Mouse (Mus musculus) forebrain, embryonic 14.5 days (tissue): Measurements from ENCODE around the gene Sntn. TPM values are rescaled to one million over a fixed set of nuclear protein-coding genes. Genes with fewer than 3 reads are reported as not detected.

Source experiments
- ATAC-seq: fragments of 200-750 bp; cut with Nextera tagmentation; 2 replicates; pipeline ENCODE4 v1.8.0; 2017; ENCODE audit warnings: mild to moderate bottlenecking, moderate library complexity
- DNase-seq: peaks from one replicate; pipeline ENCODE4 v3.0.0-alpha.2; 2015; ENCODE audit warnings: low spot score
- H3K27ac ChIP-seq: fragments of 300-500 bp; sonication (generic); 2 replicates; pipeline ENCODE4 v1.5.1; 2014; ENCODE audit warnings: low read depth, mild to moderate bottlenecking, control low read depth, low read length, moderate library complexity
- H3K27me3 ChIP-seq: fragments of 300-500 bp; sonication (generic); replicated peaks from 2 replicates; pipeline ENCODE4 v1.6.1; 2014; ENCODE audit warnings: low read length, control low read depth, mixed read lengths; ENCODE audit not compliant: control insufficient read depth, insufficient read depth
- H3K36me3 ChIP-seq: fragments of 300-500 bp; sonication (generic); 2 replicates; pipeline ENCODE4 v1.6.1; 2014; ENCODE audit warnings: low read length, control low read depth; ENCODE audit not compliant: control insufficient read depth, insufficient read depth
- H3K4me1 ChIP-seq: fragments of 300-500 bp; sonication (generic); 2 replicates; pipeline ENCODE4 v1.6.1; 2014; ENCODE audit warnings: antibody characterized with exemption, low read length, control low read depth; ENCODE audit not compliant: control insufficient read depth, insufficient read depth
- H3K4me2 ChIP-seq: fragments of 300-500 bp; sonication (generic); 2 replicates; pipeline ENCODE4 v1.6.1; 2014; ENCODE audit warnings: mild to moderate bottlenecking, control low read depth, low read length
- H3K4me3 ChIP-seq: fragments of 300-500 bp; sonication (generic); 2 replicates; pipeline ENCODE4 v1.5.1; 2014; ENCODE audit warnings: low read depth, low read length, control low read depth
- H3K9ac ChIP-seq: fragments of 300-500 bp; sonication (generic); 2 replicates; pipeline ENCODE4 v1.6.1; 2014; ENCODE audit warnings: mild to moderate bottlenecking, low read length, control low read depth, moderate library complexity
- H3K9me3 ChIP-seq: fragments of 300-500 bp; sonication (generic); replicated peaks from 2 replicates; pipeline ENCODE4 v1.6.1; 2016; ENCODE audit warnings: low read length, control low read depth, mixed read lengths; ENCODE audit not compliant: control insufficient read depth
- WGBS: fragments of 180-500 bp; shearing (Covaris S2); extraction: QIAGEN DNeasy Blood & Tissue Kit; methylation state at CpG from one replicate; pipeline ENCODE4 v1.1.7; 2014; 5-methylcytosine and 5-hydroxymethylcytosine counted together
- polyA plus RNA-seq: library from polyadenylated mRNA; unstranded; fragments of >200 nt; fragmentation: Nextera tagmentation; extraction: Ambion mirVana; gene quantifications from 2 replicates; pipeline ENCODE4 v1.2.1, GENCODE M21; 2014

The Sntn gene
- polyA plus RNA-seq = not detected in 2 replicates

- Histone ChIP-seq H3K27ac (no peak within 1 kb of the TSS), H3K4me3 (no peak within 1 kb of the TSS), H3K4me2 (no peak within 1 kb of the TSS), H3K9ac (no peak within 1 kb of the TSS), H3K36me3 (no peaks in the 10 kb centered on the region), H3K9me3 (no peaks in the 10 kb centered on the region), H3K4me1 (no peaks in the 10 kb centered on the region), H3K27me3 (no peaks in the 10 kb centered on the region)
- ATAC-seq (no peak), DNase-seq (no peak)
- WGBS = 85% methylated on average over 2 of the region's 2 CpGs
These were observed at the start of gene Sntn for GRCm38 (mm10) chr14:13670576-13670975. Sntn (plus strand) TSS chr14:13670876.

GRCm38 (mm10) chr14:13649865-13650264 lies 20.8 kb upstream of the Sntn start:
- H3K4me3 ChIP-seq = no peak overlapping the region
- no peaks in the 10 kb centered on the region for H3K27me3 ChIP-seq
- no peaks in the 10 kb centered on the region for H3K36me3 ChIP-seq
- WGBS = 69% methylated on average over 1 of the region's 1 CpGs
- ATAC-seq = peak; percentile 59; the same call in 1 of the 2 replicates
- no peak overlapping the region for H3K4me2 ChIP-seq
- H3K9ac ChIP-seq = no peak overlapping the region
- no peaks in the 10 kb centered on the region for H3K9me3 ChIP-seq
- peak; percentile 74 for DNase-seq
- no peak overlapping the region for H3K27ac ChIP-seq
- peaks cover 10% of the 10 kb centered on the region for H3K4me1 ChIP-seq

DNA sequence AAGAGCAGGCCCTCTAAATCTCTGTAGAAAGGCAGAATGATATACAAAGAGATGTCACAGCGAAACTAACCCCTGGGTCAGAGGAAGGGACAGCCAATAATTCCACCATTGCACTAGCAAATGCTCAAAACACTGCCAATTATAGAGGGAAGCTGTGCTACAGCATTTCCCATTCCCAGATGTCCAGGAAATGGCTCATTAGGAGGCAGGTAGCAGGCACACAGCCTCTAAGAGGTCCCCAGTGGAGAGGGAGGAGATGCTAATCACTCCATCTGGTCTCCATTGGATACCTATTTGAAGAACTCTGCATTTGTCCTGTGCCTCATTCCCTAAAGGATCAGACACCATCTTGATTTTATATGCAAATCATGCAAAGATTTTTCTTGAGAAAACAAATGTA lies 19.6 kb upstream of the Sntn start:
- Histone ChIP-seq H3K27me3 (no peaks in the 10 kb centered on the region), H3K9ac (no peak overlapping the region), H3K4me1 (peaks cover 10% of the 10 kb centered on the region), H3K9me3 (no peaks in the 10 kb centered on the region), H3K36me3 (no peaks in the 10 kb centered on the region), H3K4me3 (no peak overlapping the region), H3K4me2 (no peak overlapping the region), H3K27ac (0 out of 2 replicates have a peak overlapping the region, but pooled peaks have one; percentile 48)
- 77% methylated on average over 1 of the region's 1 CpGs for WGBS
- DNase-seq (peak; percentile 58), ATAC-seq (peak; percentile 43)

- DNase-seq = peak; percentile 95
- WGBS = 5% methylated on average over 2 of the region's 2 CpGs
- Histone ChIP-seq H3K36me3 (no peaks in the 10 kb centered on the region), H3K27ac (peak overlapping the region; percentile 35; the same call in 1 of the 2 replicates), H3K4me2 (no peak overlapping the region), H3K4me3 (no peak overlapping the region), H3K9me3 (no peaks in the 10 kb centered on the region), H3K27me3 (no peaks in the 10 kb centered on the region), H3K9ac (no peak overlapping the region), H3K4me1 (peaks cover 10% of the 10 kb centered on the region)
- ATAC-seq = peak; percentile 95
These were observed 19.0 kb upstream of the Sntn start for GRCm38 (mm10) chr14:13651541-13652298.

GRCm38 (mm10) chr14:13686716-13687115 lies 16.0 kb downstream of the Sntn start:
- H3K9ac ChIP-seq = no peak overlapping the region
- no peak for DNase-seq
- H3K9me3 ChIP-seq = no peaks in the 10 kb centered on the region
- no peak overlapping the region for H3K27ac ChIP-seq
- no peak for ATAC-seq
- H3K4me2 ChIP-seq = no peak overlapping the region
- no peaks in the 10 kb centered on the region for H3K27me3 ChIP-seq
- no peaks in the 10 kb centered on the region for H3K4me1 ChIP-seq
- H3K4me3 ChIP-seq = no peak overlapping the region
- 69% methylated on average over 1 of the region's 1 CpGs for WGBS
- no peaks in the 10 kb centered on the region for H3K36me3 ChIP-seq

DNA sequence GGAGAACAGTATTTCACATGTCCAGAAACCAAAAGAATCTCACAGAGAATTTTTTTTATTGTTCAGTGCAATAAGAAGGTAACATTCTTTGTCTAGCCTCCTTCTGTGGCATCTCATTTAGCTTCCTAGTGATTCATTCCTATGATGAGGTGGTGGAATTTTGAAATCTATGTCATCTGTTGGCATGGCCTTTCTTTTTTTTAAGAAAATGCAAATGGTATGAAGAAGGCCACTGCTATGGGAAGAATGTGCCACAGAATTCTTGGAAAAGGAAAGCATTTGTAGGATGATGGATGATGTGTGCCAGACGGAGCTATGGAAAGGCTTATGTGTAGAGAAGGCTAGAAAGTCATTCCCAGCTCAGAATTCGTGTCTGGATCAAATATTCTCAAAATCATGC lies 19.8 kb downstream of the Sntn start:
- no peak overlapping the region for H3K4me3 ChIP-seq
- no peak overlapping the region for H3K9ac ChIP-seq
- 71% methylated on average over 2 of the region's 2 CpGs for WGBS
- no peak for ATAC-seq
- H3K36me3 ChIP-seq = no peaks in the 10 kb centered on the region
- H3K27me3 ChIP-seq = no peaks in the 10 kb centered on the region
- H3K4me2 ChIP-seq = no peak overlapping the region
- H3K4me1 ChIP-seq = no peaks in the 10 kb centered on the region
- H3K27ac ChIP-seq = no peak overlapping the region
- DNase-seq = no peak
- no peaks in the 10 kb centered on the region for H3K9me3 ChIP-seq

GRCm38 (mm10) chr14:13732263-13732662 lies 61.6 kb downstream of the Sntn start:
- Histone ChIP-seq H3K36me3 (no peaks in the 10 kb centered on the region), H3K4me1 (no peaks in the 10 kb centered on the region), H3K27ac (no peak overlapping the region), H3K9me3 (no peaks in the 10 kb centered on the region), H3K9ac (no peak overlapping the region), H3K4me3 (no peak overlapping the region), H3K27me3 (no peaks in the 10 kb centered on the region), H3K4me2 (no peak overlapping the region)
- no peak for DNase-seq
- no peak for ATAC-seq
- WGBS = 26% methylated on average over 4 of the region's 4 CpGs

Other genes starting within 250 kb of the Sntn start
- gene Gm281, start 243.6 kb downstream of the Sntn start, polyA plus RNA-seq = not detected in 2 replicates